Mouse (Mus musculus): ENCODE data around the gene Dmpk. TPM values are rescaled to one million over a fixed set of nuclear protein-coding genes. Genes with fewer than 3 reads are reported as not detected.

The Dmpk gene
- polyA plus RNA-seq, 1 experiment from 2014 or later, result 20.9 TPM

- Histone ChIP-seq H3K9me3 (ENCODE audit: low read depth, low read length) (no peaks in the 10 kb centered on the region), H3K36me3 (ENCODE audit: insufficient read depth) (no peaks in the 10 kb centered on the region), H3K4me1 (ENCODE audit: insufficient read depth) (no peaks in the 10 kb centered on the region), H3K4me3 (ENCODE audit: low read depth, low read length) (no peak overlapping the region), H3K9ac (no peak overlapping the region), H3K27me3 (ENCODE audit: insufficient read depth, low read length) (no peaks in the 10 kb centered on the region), H3K4me2 (no peak overlapping the region), H3K27ac (ENCODE audit: low read depth) (no peak overlapping the region)
- no peak for DNase-seq
- no peak for TF ChIP-seq CTCF (IDR thresholded peaks at IDR 0.05; ENCODE audit: low read depth)
- no peak for ATAC-seq (ENCODE audit: insufficient read depth)
- 79% methylated on average over 1 of the region's 1 CpGs for WGBS
These were observed 25.9 kb downstream of the Dmpk start for GRCm38 (mm10) chr7:19109565-19109964.

- TF ChIP-seq CTCF (IDR thresholded peaks at IDR 0.05; ENCODE audit: low read depth), result peak; percentile 59
- Histone ChIP-seq H3K9me3 (ENCODE audit: low read depth, low read length) (peaks cover 8% of the 10 kb centered on the region), H3K27me3 (ENCODE audit: insufficient read depth, low read length) (no peaks in the 10 kb centered on the region), H3K4me1 (ENCODE audit: insufficient read depth) (peaks cover 12% of the 10 kb centered on the region; the same call in 1 of the 2 replicates), H3K27ac (ENCODE audit: low read depth) (no peak within 1 kb of the TSS), H3K4me3 (ENCODE audit: low read depth, low read length) (peak within 1 kb of the TSS; percentile 67), H3K4me2 (peak within 1 kb of the TSS; percentile 55), H3K36me3 (ENCODE audit: insufficient read depth) (no peaks in the 10 kb centered on the region), H3K9ac (no peak within 1 kb of the TSS)
- ATAC-seq (ENCODE audit: insufficient read depth) (0 out of 2 replicates have a peak, but pooled peaks have one; percentile 2), DNase-seq (peak; percentile 76)
- WGBS, result 22% methylated on average over 64 of the region's 64 CpGs
These were observed 34.6 kb downstream of the Dmpk start, which contains the start of gene Gm4969 for GRCm38 (mm10) chr7:19118028-19118771. Gene Gm4969, minus strand, starts transcription at chr7:19118368.

GRCm38 (mm10) chr7:19119083-19119482, 35.4 kb downstream of the Dmpk start:
- Histone ChIP-seq H3K27ac (ENCODE audit: low read depth) (no peak overlapping the region), H3K9ac (no peak overlapping the region), H3K9me3 (ENCODE audit: low read depth, low read length) (peaks cover 8% of the 10 kb centered on the region), H3K4me3 (ENCODE audit: low read depth, low read length) (peak overlapping the region; percentile 67; the same call in 1 of the 2 replicates), H3K36me3 (ENCODE audit: insufficient read depth) (no peaks in the 10 kb centered on the region), H3K27me3 (ENCODE audit: insufficient read depth, low read length) (no peaks in the 10 kb centered on the region), H3K4me1 (ENCODE audit: insufficient read depth) (peaks cover 12% of the 10 kb centered on the region; the same call in 1 of the 2 replicates), H3K4me2 (peak overlapping the region; percentile 91; the same call in 1 of the 2 replicates)
- DNase-seq (no peak), ATAC-seq (ENCODE audit: insufficient read depth) (peak; percentile 13; the same call in 1 of the 2 replicates)
- WGBS, result 91% methylated on average over 8 of the region's 8 CpGs
- no peak for TF ChIP-seq CTCF (IDR thresholded peaks at IDR 0.05; ENCODE audit: low read depth)

- H3K9me3 ChIP-seq (ENCODE audit: low read depth, low read length), result peaks cover 8% of the 10 kb centered on the region
- WGBS, result 2% methylated on average over 34 of the region's 34 CpGs
- H3K27ac ChIP-seq (ENCODE audit: low read depth), result no peak within 1 kb of the TSS
These were observed 36.2 kb downstream of the Dmpk start, which contains the start of gene Fbxo46 for GRCm38 (mm10) chr7:19119631-19120429. Gene Fbxo46, plus strand, starts transcription at chr7:19119859.

GRCm38 (mm10) chr7:19121686-19122085, 38.0 kb downstream of the Dmpk start:
- Histone ChIP-seq H3K9me3 (ENCODE audit: low read depth, low read length) (peaks cover 8% of the 10 kb centered on the region), H3K36me3 (ENCODE audit: insufficient read depth) (peaks cover 4% of the 10 kb centered on the region; the same call in 1 of the 2 replicates), H3K4me2 (no peak overlapping the region), H3K27ac (ENCODE audit: low read depth) (no peak overlapping the region), H3K4me3 (ENCODE audit: low read depth, low read length) (no peak overlapping the region), H3K27me3 (ENCODE audit: insufficient read depth, low read length) (no peaks in the 10 kb centered on the region), H3K9ac (no peak overlapping the region), H3K4me1 (ENCODE audit: insufficient read depth) (peaks cover 12% of the 10 kb centered on the region; the same call in 1 of the 2 replicates)
- ATAC-seq (ENCODE audit: insufficient read depth) (no peak), DNase-seq (no peak)
- TF ChIP-seq CTCF (IDR thresholded peaks at IDR 0.05; ENCODE audit: low read depth), result no peak
- 86% methylated on average over 4 of the region's 4 CpGs for whole genome bisulfite sequencing

More at GRCm38 (mm10) chr7:19119631-19120429, 36.2 kb downstream of the Dmpk start, which contains the start of gene Fbxo46:
- peak; percentile 97 for ATAC-seq (ENCODE audit: insufficient read depth)
- Histone ChIP-seq H3K9ac (peak within 1 kb of the TSS; percentile 63), H3K4me3 (ENCODE audit: low read depth, low read length) (peak within 1 kb of the TSS; percentile 67), H3K27me3 (ENCODE audit: insufficient read depth, low read length) (no peaks in the 10 kb centered on the region), H3K4me2 (peak within 1 kb of the TSS; percentile 91), H3K36me3 (ENCODE audit: insufficient read depth) (no peaks in the 10 kb centered on the region), H3K4me1 (ENCODE audit: insufficient read depth) (peaks cover 12% of the 10 kb centered on the region; the same call in 1 of the 2 replicates)
- DNase-seq, result peak; percentile 99
- no peak for TF ChIP-seq CTCF (IDR thresholded peaks at IDR 0.05; ENCODE audit: low read depth)

- Histone ChIP-seq H3K9me3 (ENCODE audit: low read depth, low read length) (no peaks in the 10 kb centered on the region; the same call in 1 of the 2 replicates), H3K4me1 (ENCODE audit: insufficient read depth) (peaks cover 7% of the 10 kb centered on the region; the same call in 1 of the 2 replicates), H3K36me3 (ENCODE audit: insufficient read depth) (peaks cover 12% of the 10 kb centered on the region; the same call in 1 of the 2 replicates), H3K4me3 (ENCODE audit: low read depth, low read length) (no peak overlapping the region), H3K27me3 (ENCODE audit: insufficient read depth, low read length) (no peaks in the 10 kb centered on the region), H3K4me2 (no peak overlapping the region), H3K27ac (ENCODE audit: low read depth) (no peak overlapping the region), H3K9ac (no peak overlapping the region)
- ATAC-seq (ENCODE audit: insufficient read depth), result no peak
- 89% methylated on average over 6 of the region's 6 CpGs for WGBS
- TF ChIP-seq CTCF (IDR thresholded peaks at IDR 0.05; ENCODE audit: low read depth), result no peak
- no peak for DNase-seq
These were observed 41.1 kb downstream of the Dmpk start for GRCm38 (mm10) chr7:19124713-19125112.
